ENCODE assay signal across 8 mouse cellular contexts in genomic region chr3:135731292-135732047, GRCm38 (mm10). TPM values are rescaled to one million over a fixed set of nuclear protein-coding genes. Genes with fewer than 3 reads are reported as not detected.
DNase-seq lines count a peak whose midpoint lies in the region; ATAC-seq and TF ChIP-seq lines count a peak whose summit lies in the region.

No protein-coding gene starts in this region.

- ATAC-seq in frontal cortex, adult (ENCODE audit: low TSS enrichment), result peak; percentile 92
- peak; percentile 93 to 95 for ATAC-seq in hematopoietic stem cell, adult 5-6 weeks (replicated peaks in 1 of 2; ENCODE audit: insufficient read depth in 1 of 2, low FRiP score in 2 of 2, low TSS enrichment in 1 of 2, low read depth in 1 of 2, poor library complexity in 2 of 2, severe bottlenecking in 2 of 2)
- peak; percentile 68 for ATAC-seq in lung, embryonic 14.5 days (ENCODE audit: insufficient read depth)

- peak overlapping the region; percentile 10; the same call in 1 of the 2 replicates for H3K4me2 ChIP-seq in lung, embryonic 14.5 days

- H3K9ac ChIP-seq in lung, embryonic 14.5 days, result no peak overlapping the region

- no peak overlapping the region for H3K4me3 ChIP-seq in lung, embryonic 14.5 days (ENCODE audit: low read depth, low read length)

- peaks cover 3% of the 10 kb centered on the region; the same call in 1 of the 2 replicates for H3K4me1 ChIP-seq in lung, embryonic 14.5 days (ENCODE audit: insufficient read depth)

- H3K27me3 ChIP-seq in lung, embryonic 14.5 days (ENCODE audit: insufficient read depth, low read length), result no peaks in the 10 kb centered on the region

- peak; percentile 96 for DNase-seq in MEL-GATA-1-ER (ENCODE audit: extremely low read depth, low read depth)
- peak; percentile 95 for DNase-seq in cerebellum, adult 8-10 months
- DNase-seq in layer of hippocampus, adult 8-10 months (ENCODE audit: low spot score in 2 of 2), result peak; percentile 93 to 98
- DNase-seq in lung, embryonic 14.5 days, result peak; percentile 100
- DNase-seq in ovary, postnatal 10 days (ENCODE audit: low spot score), result peak; percentile 72
- peak; percentile 93 for DNase-seq in thymus, postnatal 14 days

- TF ChIP-seq CTCF in lung, embryonic 14.5 days (IDR thresholded peaks at IDR 0.05; ENCODE audit: low read depth), result peak; percentile 96

- H3K27ac ChIP-seq in lung, embryonic 14.5 days (ENCODE audit: low read depth), result no peak overlapping the region

- no peaks in the 10 kb centered on the region for H3K36me3 ChIP-seq in lung, embryonic 14.5 days (ENCODE audit: insufficient read depth)

- WGBS in lung, embryonic 14.5 days, result 22% methylated on average over 17 of the region's 17 CpGs

- no peaks in the 10 kb centered on the region for H3K9me3 ChIP-seq in lung, embryonic 14.5 days (ENCODE audit: low read depth, low read length)

RNA-seq across cellular contexts. Expression of gene Nfkb1, which starts 40.1 kb away (rescaled TPM):
- total RNA-seq in hematopoietic stem cell, adult 5-6 weeks (2017), result 128 and 160 TPM in 2 replicates
- 10 to 100 TPM; 23.0 to 30.7 (median 29.0) TPM for total RNA-seq in layer of hippocampus, adult 8-10 months (2022)
- 34.4 and 34.8 TPM in 2 replicates for polyA plus RNA-seq in lung, embryonic 14.5 days (2014; fragmentation: Nextera tagmentation; extraction: Ambion mirVana)
